Mouse (Mus musculus) intestine, embryonic 14.5 days (tissue): Measurements from ENCODE around the gene Hmgcll1. TPM values are rescaled to one million over a fixed set of nuclear protein-coding genes. Genes with fewer than 3 reads are reported as not detected.

Experiments
- ATAC-seq: fragments of 200-750 bp; cut with Nextera tagmentation; replicated peaks from 2 replicates; pipeline ENCODE4 v1.8.0; 2017; ENCODE audit warnings: low read depth, moderate number of reproducible peaks, moderate TSS enrichment, moderate library complexity; ENCODE audit not compliant: low FRiP score, low TSS enrichment
- DNase-seq: peaks from one replicate; pipeline ENCODE4 v3.0.0-alpha.2; 2018; ENCODE audit warnings: low spot score
- H3K27ac ChIP-seq: fragments of 300-500 bp; sonication (generic); 2 replicates; pipeline ENCODE4 v1.5.1; 2014; ENCODE audit warnings: low read depth, mild to moderate bottlenecking, control low read depth
- H3K27me3 ChIP-seq: fragments of 300-500 bp; sonication (generic); replicated peaks from 2 replicates; pipeline ENCODE4 v1.6.1; 2014; ENCODE audit warnings: low read length, control low read depth; ENCODE audit not compliant: control insufficient read depth, insufficient read depth
- H3K36me3 ChIP-seq: fragments of 300-500 bp; sonication (generic); 2 replicates; pipeline ENCODE4 v1.6.1; 2014; ENCODE audit warnings: low read length, control low read depth; ENCODE audit not compliant: control insufficient read depth, insufficient read depth
- H3K4me1 ChIP-seq: fragments of 300-500 bp; sonication (generic); replicated peaks from 2 replicates; pipeline ENCODE4 v1.6.1; 2014; ENCODE audit warnings: low read length, control low read depth, mixed read lengths; ENCODE audit not compliant: control insufficient read depth, insufficient read depth
- H3K4me2 ChIP-seq: fragments of 300-500 bp; sonication (generic); 2 replicates; pipeline ENCODE4 v1.6.1; 2014; ENCODE audit warnings: low read length
- H3K4me3 ChIP-seq: fragments of 300-500 bp; sonication (generic); 2 replicates; pipeline ENCODE4 v1.5.1; 2014; ENCODE audit warnings: low read depth, low read length, control low read depth, mixed read lengths
- H3K9ac ChIP-seq: fragments of 300-500 bp; sonication (generic); 2 replicates; pipeline ENCODE4 v1.6.1; 2014; ENCODE audit warnings: mild to moderate bottlenecking, low read length
- H3K9me3 ChIP-seq: fragments of 300-500 bp; sonication (generic); 2 replicates; pipeline ENCODE4 v1.6.1; 2016; ENCODE audit warnings: low read length, control low read depth; ENCODE audit not compliant: control insufficient read depth
- WGBS: fragments of 180-500 bp; shearing (Covaris S2); extraction: QIAGEN DNeasy Blood & Tissue Kit; methylation state at CpG from one replicate; pipeline ENCODE4 v1.1.7; 2014; 5-methylcytosine and 5-hydroxymethylcytosine counted together
- polyA plus RNA-seq: library from polyadenylated mRNA; unstranded; fragments of >200 nt; fragmentation: Nextera tagmentation; extraction: Ambion mirVana; gene quantifications from 2 replicates; pipeline ENCODE4 v1.2.1, GENCODE M21; 2014

Hmgcll1 gene
- polyA plus RNA-seq, 1 experiment from 2014 or later: 2.2 TPM

- DNase-seq (no peak), ATAC-seq (no peak)
- Histone ChIP-seq H3K27me3 (no peaks in the 10 kb centered on the region), H3K4me2 (no peak overlapping the region), H3K4me3 (no peak overlapping the region), H3K36me3 (no peaks in the 10 kb centered on the region), H3K9me3 (no peaks in the 10 kb centered on the region), H3K9ac (no peak overlapping the region), H3K4me1 (peaks cover 11% of the 10 kb centered on the region), H3K27ac (no peak overlapping the region)
- 17% methylated on average over 6 of the region's 6 CpGs for WGBS
Measured at GRCm38 (mm10) chr9:76007342-76007970, 7.2 kb upstream of the Hmgcll1 start.

GRCm38 (mm10) chr9:76013789-76014188 is 866 bp upstream of the Hmgcll1 start:
- Histone ChIP-seq H3K27me3 (no peaks in the 10 kb centered on the region), H3K9me3 (no peaks in the 10 kb centered on the region), H3K4me3 (no peak overlapping the region), H3K36me3 (no peaks in the 10 kb centered on the region), H3K9ac (no peak overlapping the region), H3K27ac (no peak overlapping the region), H3K4me1 (no peaks in the 10 kb centered on the region), H3K4me2 (no peak overlapping the region)
- ATAC-seq (no peak), DNase-seq (no peak)
- 65% methylated on average over 6 of the region's 6 CpGs for WGBS

- Histone ChIP-seq H3K9ac (no peak overlapping the region), H3K36me3 (no peaks in the 10 kb centered on the region), H3K4me3 (no peak overlapping the region), H3K27me3 (no peaks in the 10 kb centered on the region), H3K27ac (no peak overlapping the region), H3K4me1 (no peaks in the 10 kb centered on the region), H3K4me2 (no peak overlapping the region), H3K9me3 (no peaks in the 10 kb centered on the region)
- ATAC-seq: no peak
- DNase-seq: no peak
- 95% methylated on average over 5 of the region's 5 CpGs for WGBS
Measured at GRCm38 (mm10) chr9:76015971-76016370, 1.3 kb downstream of the Hmgcll1 start.

- no peak overlapping the region for H3K9ac ChIP-seq
- no peaks in the 10 kb centered on the region for H3K9me3 ChIP-seq
- H3K4me3 ChIP-seq: no peak overlapping the region
- WGBS: 87% methylated on average over 10 of the region's 10 CpGs
- H3K27ac ChIP-seq: no peak overlapping the region
- ATAC-seq (no peak), DNase-seq (no peak)
- H3K4me2 ChIP-seq: no peak overlapping the region
- no peaks in the 10 kb centered on the region for H3K4me1 ChIP-seq
- H3K27me3 ChIP-seq: no peaks in the 10 kb centered on the region
- no peaks in the 10 kb centered on the region for H3K36me3 ChIP-seq
Measured at GRCm38 (mm10) chr9:76016506-76016905, 1.9 kb downstream of the Hmgcll1 start.

- no peak overlapping the region for H3K9ac ChIP-seq
- peaks cover 8% of the 10 kb centered on the region; the same call in 1 of the 2 replicates for H3K4me1 ChIP-seq
- H3K9me3 ChIP-seq: no peaks in the 10 kb centered on the region
- H3K27me3 ChIP-seq: no peaks in the 10 kb centered on the region
- H3K36me3 ChIP-seq: no peaks in the 10 kb centered on the region
- no peak overlapping the region for H3K27ac ChIP-seq
- ATAC-seq (no peak), DNase-seq (no peak)
- no peak overlapping the region for H3K4me2 ChIP-seq
- no peak overlapping the region for H3K4me3 ChIP-seq
- WGBS: 77% methylated on average over 5 of the region's 5 CpGs
Measured at GRCm38 (mm10) chr9:76023551-76023973, 8.9 kb downstream of the Hmgcll1 start.

GRCm38 (mm10) chr9:76024277-76025246 is 9.9 kb downstream of the Hmgcll1 start:
- Histone ChIP-seq H3K4me1 (peaks cover 8% of the 10 kb centered on the region; the same call in 1 of the 2 replicates), H3K4me3 (no peak overlapping the region), H3K27me3 (no peaks in the 10 kb centered on the region), H3K9me3 (no peaks in the 10 kb centered on the region), H3K4me2 (no peak overlapping the region), H3K27ac (0 out of 2 replicates have a peak overlapping the region, but pooled peaks have one; percentile 25), H3K9ac (no peak overlapping the region), H3K36me3 (no peaks in the 10 kb centered on the region)
- ATAC-seq: no peak
- 50% methylated on average over 5 of the region's 5 CpGs for WGBS
- DNase-seq: no peak

- Histone ChIP-seq H3K9ac (no peak overlapping the region), H3K27me3 (no peaks in the 10 kb centered on the region), H3K4me2 (no peak overlapping the region), H3K9me3 (no peaks in the 10 kb centered on the region), H3K4me1 (peaks cover under 1% of the 10 kb centered on the region; the same call in 1 of the 2 replicates), H3K27ac (no peak overlapping the region), H3K4me3 (no peak overlapping the region), H3K36me3 (no peaks in the 10 kb centered on the region)
- WGBS: 74% methylated on average over 16 of the region's 16 CpGs
- ATAC-seq (no peak), DNase-seq (no peak)
Measured at GRCm38 (mm10) chr9:76029471-76030199, 15.0 kb downstream of the Hmgcll1 start.

GRCm38 (mm10) chr9:76035058-76035457 is 20.4 kb downstream of the Hmgcll1 start:
- H3K4me1 ChIP-seq: peaks cover 5% of the 10 kb centered on the region; the same call in 1 of the 2 replicates
- ATAC-seq: no peak
- no peaks in the 10 kb centered on the region for H3K9me3 ChIP-seq
- H3K36me3 ChIP-seq: no peaks in the 10 kb centered on the region
- 50% methylated on average over 7 of the region's 7 CpGs for WGBS
- H3K9ac ChIP-seq: no peak overlapping the region
- no peak overlapping the region for H3K4me2 ChIP-seq
- H3K27ac ChIP-seq: no peak overlapping the region
- H3K4me3 ChIP-seq: no peak overlapping the region
- H3K27me3 ChIP-seq: no peaks in the 10 kb centered on the region
- no peak for DNase-seq
